Mouse (Mus musculus) ES-Bruce4 (cell line): ENCODE results near the gene Klk1.

Experiments
- CTCF ChIP-seq: IDR thresholded peaks from one replicate; pipeline ENCODE4 v1.8.1; 2011; ENCODE audit warnings: low read depth, low read length
- EP300 ChIP-seq: IDR thresholded peaks from 2 replicates; pipeline ENCODE4 v1.6.1; 2011; ENCODE audit warnings: low read depth, low read length; ENCODE audit not compliant: insufficient read depth
- POLR2A ChIP-seq: IDR thresholded peaks from one replicate; pipeline ENCODE4 v1.8.1; 2011; ENCODE audit warnings: low read length; ENCODE audit not compliant: insufficient read depth

- TF ChIP-seq POLR2A (no peak), EP300 (no peak), CTCF (no peak)
Observed at GRCm38 (mm10) chr7:44269397-44269796, 44.2 kb downstream of the Klk1 start.
